Mouse (Mus musculus) cerebellum, adult 2 months (tissue): ENCODE measurements around the gene Cript.

Experiments used
- CTCF ChIP-seq: fragments of 200-500 bp; IDR thresholded peaks from 2 replicates; pipeline ENCODE4 v1.5.1; 2011; ENCODE audit warnings: low read depth, mild to moderate bottlenecking, control low read depth, low read length, moderate library complexity, borderline replicate concordance; ENCODE audit not compliant: insufficient read depth
- POLR2A ChIP-seq: fragments of 200-500 bp; IDR thresholded peaks from 2 replicates; pipeline ENCODE4 v1.6.1; 2011; ENCODE audit warnings: low read length, control low read depth, borderline replicate concordance; ENCODE audit not compliant: insufficient read depth

DNA sequence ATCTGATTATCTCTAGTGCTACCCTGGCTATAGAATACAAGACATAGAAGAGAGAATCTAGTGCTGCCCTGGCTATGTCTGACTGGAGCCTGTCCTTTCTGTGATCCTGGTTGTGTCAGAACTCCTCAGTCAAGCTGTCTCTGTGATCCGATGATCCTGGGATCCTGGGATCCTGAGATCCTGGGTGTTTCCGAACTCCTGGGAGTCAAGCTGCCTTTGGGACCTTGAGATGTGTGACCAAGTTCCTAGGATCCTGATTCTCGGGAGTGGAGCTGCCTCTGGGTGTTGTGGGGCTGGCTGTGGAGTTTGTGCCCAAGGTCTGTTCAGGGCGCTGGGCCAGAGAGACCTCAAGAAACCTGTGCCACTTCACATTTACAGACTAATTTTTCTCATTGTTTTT, 43.6 kb downstream of the Cript start:
- TF ChIP-seq CTCF (no peak), POLR2A (no peak)
